In genomic region chr5:140596426-140596825, GRCm38 (mm10) we compare ENCODE assay signal across 12 mouse cellular contexts. TPM values are rescaled to one million over a fixed set of nuclear protein-coding genes. Genes with fewer than 3 reads are reported as not detected.
DNase-seq lines count a peak whose midpoint lies in the region; ATAC-seq and TF ChIP-seq lines count a peak whose summit lies in the region.
"Had no signal": no experiment of that assay in that cellular context is flagged by ENCODE, and none has a peak within 500 bp of the region (broad histone marks: within the 10 kb centered on the region; RNA-seq: fewer than 3 reads in every experiment).

No protein-coding gene starts in this region.

- no peaks in the 10 kb centered on the region for H3K9me3 ChIP-seq in lung, embryonic 14.5 days (ENCODE audit: low read depth, low read length)
- no peaks in the 10 kb centered on the region for H3K9me3 ChIP-seq in embryonic facial prominence, embryonic 12.5 days
- H3K9me3 ChIP-seq in liver, embryonic 11.5 days (ENCODE audit: control insufficient read depth, low read length) = no peaks in the 10 kb centered on the region
- H3K9me3 ChIP-seq: hindbrain, embryonic 15.5 days; limb, embryonic 12.5 days; neural tube, embryonic 12.5 days had no signal

- WGBS in lung, embryonic 14.5 days = 29% methylated on average over 3 of the region's 3 CpGs
- WGBS in lung, adult 2 months = 17% methylated on average over 3 of the region's 3 CpGs
- WGBS in embryonic facial prominence, embryonic 12.5 days = 62% methylated on average over 3 of the region's 3 CpGs
- 31% methylated on average over 3 of the region's 3 CpGs for WGBS in liver, embryonic 11.5 days

- H3K4me3 ChIP-seq in lung, embryonic 14.5 days (ENCODE audit: low read depth, low read length) = no peak overlapping the region
- no peak overlapping the region for H3K4me3 ChIP-seq in lung, adult 2 months (replicated peaks; ENCODE audit: extremely low read depth, low read depth, low read length)
- H3K4me3 ChIP-seq in embryonic facial prominence, embryonic 12.5 days = no peak overlapping the region
- no peak overlapping the region for H3K4me3 ChIP-seq in liver, embryonic 11.5 days (ENCODE audit: low read depth, low read length)
- no peak overlapping the region for H3K4me3 ChIP-seq in left cerebral cortex, adult 2 months
- H3K4me3 ChIP-seq: hindbrain, embryonic 15.5 days; limb, embryonic 12.5 days; neural tube, embryonic 12.5 days had no signal

- intact Hi-C loops in left cerebral cortex, adult 2 months (cut with DNase I) = no loop called here

- no peak for TF ChIP-seq POLR2A in lung, adult 2 months (IDR thresholded peaks at IDR 0.05; ENCODE audit: borderline replicate concordance, extremely low read depth, low read depth, low read length)

- no peaks in the 10 kb centered on the region for H3K27me3 ChIP-seq in lung, embryonic 14.5 days (ENCODE audit: insufficient read depth, low read length)
- H3K27me3 ChIP-seq in embryonic facial prominence, embryonic 12.5 days = no peaks in the 10 kb centered on the region
- no peaks in the 10 kb centered on the region for H3K27me3 ChIP-seq in liver, embryonic 11.5 days (replicated peaks; ENCODE audit: control insufficient read depth, insufficient read depth, low read length)
- H3K27me3 ChIP-seq: hindbrain, embryonic 15.5 days; limb, embryonic 12.5 days; neural tube, embryonic 12.5 days had no signal

- H3K4me1 ChIP-seq in lung, embryonic 14.5 days (ENCODE audit: insufficient read depth) = no peaks in the 10 kb centered on the region; the same call in 1 of the 2 replicates
- peaks cover 7% of the 10 kb centered on the region for H3K4me1 ChIP-seq in lung, adult 2 months (ENCODE audit: control insufficient read depth, insufficient read depth, low read length)
- peaks cover 12% of the 10 kb centered on the region for H3K4me1 ChIP-seq in embryonic facial prominence, embryonic 12.5 days
- H3K4me1 ChIP-seq in liver, embryonic 11.5 days (replicated peaks; ENCODE audit: control insufficient read depth, insufficient read depth, low read length) = peaks cover 38% of the 10 kb centered on the region
- H3K4me1 ChIP-seq: hindbrain, embryonic 15.5 days had no signal

- ATAC-seq in lung, embryonic 14.5 days (ENCODE audit: insufficient read depth) = peak; percentile 36
- ATAC-seq in embryonic facial prominence, embryonic 12.5 days (ENCODE audit: insufficient number of reproducible peaks, insufficient read depth, low FRiP score, low TSS enrichment) = no peak
- peak; percentile 71 for ATAC-seq in liver, embryonic 11.5 days (replicated peaks; ENCODE audit: low FRiP score)
- peak; percentile 51 for ATAC-seq in neutrophil, adult 5-6 weeks (ENCODE audit: extremely low read depth, insufficient number of reproducible peaks, low FRiP score, poor library complexity, severe bottlenecking)
- ATAC-seq: forebrain, embryonic 14.5 days had no signal

- no peaks in the 10 kb centered on the region for H3K36me3 ChIP-seq in lung, embryonic 14.5 days (ENCODE audit: insufficient read depth)
- no peaks in the 10 kb centered on the region for H3K36me3 ChIP-seq in embryonic facial prominence, embryonic 12.5 days
- H3K36me3 ChIP-seq in liver, embryonic 11.5 days (ENCODE audit: control insufficient read depth, insufficient read depth, low read length) = no peaks in the 10 kb centered on the region
- H3K36me3 ChIP-seq: hindbrain, embryonic 15.5 days; limb, embryonic 12.5 days; neural tube, embryonic 12.5 days had no signal

- no peak for TF ChIP-seq CTCF in lung, embryonic 14.5 days (IDR thresholded peaks at IDR 0.05; ENCODE audit: low read depth)
- no peak for TF ChIP-seq CTCF in lung, adult 2 months (IDR thresholded peaks at IDR 0.05; ENCODE audit: insufficient read depth, low read length)
- no peak for TF ChIP-seq CTCF in left cerebral cortex, adult 2 months (IDR thresholded peaks at IDR 0.05)

- 0 out of 2 replicates have a peak overlapping the region, but pooled peaks have one; percentile 42 for H3K27ac ChIP-seq in lung, embryonic 14.5 days (ENCODE audit: low read depth)
- H3K27ac ChIP-seq in embryonic facial prominence, embryonic 12.5 days = 0 out of 2 replicates have a peak overlapping the region, but pooled peaks have one; percentile 60
- H3K27ac ChIP-seq in liver, embryonic 11.5 days (ENCODE audit: low read depth, low read length) = peak overlapping the region; percentile 73
- H3K27ac ChIP-seq in left cerebral cortex, adult 2 months = no peak overlapping the region
- H3K27ac ChIP-seq: hindbrain, embryonic 15.5 days; limb, embryonic 12.5 days; neural tube, embryonic 12.5 days had no signal

- H3K9ac ChIP-seq in lung, embryonic 14.5 days = no peak overlapping the region; the same call in 1 of the 2 replicates
- no peak overlapping the region for H3K9ac ChIP-seq in embryonic facial prominence, embryonic 12.5 days
- H3K9ac ChIP-seq in liver, embryonic 11.5 days (ENCODE audit: low read depth, low read length) = peak overlapping the region; percentile 27; the same call in 1 of the 2 replicates
- H3K9ac ChIP-seq: hindbrain, embryonic 15.5 days; limb, embryonic 12.5 days; neural tube, embryonic 12.5 days had no signal

- DNase-seq in lung, embryonic 14.5 days = no peak
- DNase-seq in lung, adult 2 months = no peak
- no peak for DNase-seq in liver, embryonic 11.5 days (ENCODE audit: low spot score)
- DNase-seq in left cerebral cortex, adult 2 months (ENCODE audit: extremely low spot score in 1 of 2, low spot score in 2 of 2) = no peak
- DNase-seq in embryo, embryonic 10 days (ENCODE audit: low spot score) = no peak
- DNase-seq in retina, embryonic 14.5 days (ENCODE audit: low spot score) = no peak

- H3K4me2 ChIP-seq in lung, embryonic 14.5 days = 0 out of 2 replicates have a peak overlapping the region, but pooled peaks have one; percentile 25
- H3K4me2 ChIP-seq in embryonic facial prominence, embryonic 12.5 days (replicated peaks) = no peak overlapping the region
- peak overlapping the region; percentile 51 for H3K4me2 ChIP-seq in liver, embryonic 11.5 days
- H3K4me2 ChIP-seq: hindbrain, embryonic 15.5 days; limb, embryonic 12.5 days; neural tube, embryonic 12.5 days had no signal

RNA-seq across cellular contexts. Expression of gene Lfng, which starts 10.7 kb away (rescaled TPM):
- polyA plus RNA-seq in lung, embryonic 14.5 days (2014; fragmentation: Nextera tagmentation; extraction: Ambion mirVana) = 20.5 and 22.0 TPM in 2 replicates
- 141 and 163 TPM in 2 replicates for polyA plus RNA-seq in lung, adult 2 months (2012; rRNA removed)
- polyA plus RNA-seq in embryonic facial prominence, embryonic 12.5 days (2016; fragmentation: Nextera tagmentation; extraction: Ambion mirVana) = 14.0 and 14.2 TPM in 2 replicates
- 10.6 and 11.0 TPM in 2 replicates for polyA plus RNA-seq in liver, embryonic 11.5 days (2014; fragmentation: Nextera tagmentation; extraction: Ambion mirVana)
- 229 and 273 TPM in 2 replicates for total RNA-seq in neutrophil, adult 5-6 weeks (2017)
- 10 to 100 TPM; 25.9 to 26.2 TPM for total RNA-seq in left cerebral cortex, adult 2 months (2021)

RNA-seq across cellular contexts. Expression of gene Grifin, which starts 31.6 kb away (rescaled TPM):
- polyA plus RNA-seq in lung, embryonic 14.5 days (2014; fragmentation: Nextera tagmentation; extraction: Ambion mirVana) = not detected in 2 replicates
- not detected in 2 replicates for polyA plus RNA-seq in lung, adult 2 months (2012; rRNA removed)
- 0.53 and 1.1 TPM in 2 replicates for polyA plus RNA-seq in embryonic facial prominence, embryonic 12.5 days (2016; fragmentation: Nextera tagmentation; extraction: Ambion mirVana)
- polyA plus RNA-seq in liver, embryonic 11.5 days (2014; fragmentation: Nextera tagmentation; extraction: Ambion mirVana) = 1.8 and 2.6 TPM in 2 replicates
- 0.86 TPM in 1 of 2 replicates, not detected in the other for total RNA-seq in neutrophil, adult 5-6 weeks (2017)
- total RNA-seq in left cerebral cortex, adult 2 months (2021) = not detected
- polyA plus RNA-seq: forebrain, embryonic 14.5 days; hindbrain, embryonic 15.5 days; neural tube, embryonic 12.5 days had no signal

RNA-seq across cellular contexts. Expression of gene Ttyh3, which starts 52.4 kb away (rescaled TPM):
- polyA plus RNA-seq in lung, embryonic 14.5 days (2014; fragmentation: Nextera tagmentation; extraction: Ambion mirVana) = 56.4 and 61.6 TPM in 2 replicates
- 117 and 127 TPM in 2 replicates for polyA plus RNA-seq in lung, adult 2 months (2012; rRNA removed)
- 60.6 and 62.6 TPM in 2 replicates for polyA plus RNA-seq in embryonic facial prominence, embryonic 12.5 days (2016; fragmentation: Nextera tagmentation; extraction: Ambion mirVana)
- polyA plus RNA-seq in liver, embryonic 11.5 days (2014; fragmentation: Nextera tagmentation; extraction: Ambion mirVana) = 24.3 and 26.5 TPM in 2 replicates
- 54.6 and 59.8 TPM in 2 replicates for total RNA-seq in neutrophil, adult 5-6 weeks (2017)
- 100 to 1,000 TPM; 244 to 247 TPM for total RNA-seq in left cerebral cortex, adult 2 months (2021)
